Mouse (Mus musculus) hindbrain, embryonic 11.5 days (tissue): ENCODE results near the gene Amt. TPM values are rescaled to one million over a fixed set of nuclear protein-coding genes. Genes with fewer than 3 reads are reported as not detected.
"Not testable (repeated sequence)": the region's sequence is repeated elsewhere in the genome, so short reads cannot be mapped to it uniquely, and the experiment has no call there.

Experiments used
- ATAC-seq: fragments of 200-750 bp; cut with Nextera tagmentation; 2 replicates; pipeline ENCODE4 v1.8.0; 2017; ENCODE audit warnings: mild to moderate bottlenecking, moderate TSS enrichment, moderate library complexity; ENCODE audit not compliant: low FRiP score
- DNase-seq: peaks from one replicate; pipeline ENCODE4 v3.0.0-alpha.2; 2015; ENCODE audit warnings: low spot score
- H3K27ac ChIP-seq: fragments of 300-500 bp; sonication (generic); 2 replicates; pipeline ENCODE4 v1.5.1; 2014; ENCODE audit warnings: mild to moderate bottlenecking, low read depth, low read length
- H3K27me3 ChIP-seq: fragments of 300-500 bp; sonication (generic); 2 replicates; pipeline ENCODE4 v1.6.1; 2014; ENCODE audit warnings: mild to moderate bottlenecking, low read length, moderate library complexity, mixed read lengths; ENCODE audit not compliant: control insufficient read depth, insufficient read depth
- H3K36me3 ChIP-seq: fragments of 300-500 bp; sonication (generic); 2 replicates; pipeline ENCODE4 v1.6.1; 2014; ENCODE audit warnings: mild to moderate bottlenecking, low read length, moderate library complexity, mixed read lengths; ENCODE audit not compliant: control insufficient read depth, insufficient read depth
- H3K4me1 ChIP-seq: fragments of 300-500 bp; sonication (generic); replicated peaks from 2 replicates; pipeline ENCODE4 v1.6.1; 2014; ENCODE audit warnings: low read length, mixed read lengths; ENCODE audit not compliant: control insufficient read depth, insufficient read depth
- H3K4me2 ChIP-seq: fragments of 300-500 bp; sonication (generic); replicated peaks from 2 replicates; pipeline ENCODE4 v1.6.1; 2014; ENCODE audit warnings: mild to moderate bottlenecking, low read depth, low read length
- H3K4me3 ChIP-seq: fragments of 300-500 bp; sonication (generic); 2 replicates; pipeline ENCODE4 v1.5.1; 2014; ENCODE audit warnings: low read depth, low read length
- H3K9ac ChIP-seq: fragments of 300-500 bp; sonication (generic); 2 replicates; pipeline ENCODE4 v1.6.1; 2014; ENCODE audit warnings: low read depth, low read length
- H3K9me3 ChIP-seq: fragments of 300-500 bp; sonication (generic); 2 replicates; pipeline ENCODE4 v1.6.1; 2016; ENCODE audit warnings: low read length; ENCODE audit not compliant: control insufficient read depth
- WGBS: fragments of 180-500 bp; shearing (Covaris S2); extraction: QIAGEN DNeasy Blood & Tissue Kit; methylation state at CpG from one replicate; pipeline ENCODE4 v1.1.7; 2014; 5-methylcytosine and 5-hydroxymethylcytosine counted together
- polyA plus RNA-seq: library from polyadenylated mRNA; unstranded; fragments of >200 nt; fragmentation: Nextera tagmentation; extraction: Ambion mirVana; gene quantifications from 2 replicates; pipeline ENCODE4 v1.2.1, GENCODE M21; 2014

Gene Amt
- polyA plus RNA-seq, 1 experiment from 2014 or later: 23.8 TPM

- 0 out of 2 replicates have a peak overlapping the region, but pooled peaks have one; percentile 5 for H3K9ac ChIP-seq
- peak overlapping the region; percentile 88 for H3K4me3 ChIP-seq
- ATAC-seq (no peak), DNase-seq (no peak)
- no peak overlapping the region for H3K27ac ChIP-seq
- peaks cover 4% of the 10 kb centered on the region; the same call in 1 of the 2 replicates for H3K4me1 ChIP-seq
- no peaks in the 10 kb centered on the region for H3K36me3 ChIP-seq
- WGBS: 83% methylated on average over 2 of the region's 2 CpGs
- no peaks in the 10 kb centered on the region for H3K27me3 ChIP-seq
- peak overlapping the region; percentile 39 for H3K4me2 ChIP-seq
- H3K9me3 ChIP-seq: no peaks in the 10 kb centered on the region
Measured at GRCm38 (mm10) chr9:108308141-108308540, 11.5 kb downstream of the Amt start.

- DNase-seq (no peak), ATAC-seq (no peak)
- WGBS: 97% methylated on average over 3 of the region's 3 CpGs
- Histone ChIP-seq H3K36me3 (no peaks in the 10 kb centered on the region), H3K4me1 (no peaks in the 10 kb centered on the region), H3K4me3 (no peak overlapping the region), H3K27me3 (no peaks in the 10 kb centered on the region), H3K9ac (no peak overlapping the region), H3K9me3 (no peaks in the 10 kb centered on the region), H3K27ac (no peak overlapping the region), H3K4me2 (no peak overlapping the region)
Measured at GRCm38 (mm10) chr9:108317572-108317971, 20.9 kb downstream of the Amt start.

- Histone ChIP-seq H3K27ac (no peak overlapping the region), H3K9ac (no peak overlapping the region), H3K27me3 (no peaks in the 10 kb centered on the region), H3K36me3 (no peaks in the 10 kb centered on the region), H3K4me1 (no peaks in the 10 kb centered on the region), H3K4me3 (no peak overlapping the region), H3K4me2 (no peak overlapping the region), H3K9me3 (no peaks in the 10 kb centered on the region)
- DNase-seq: no peak
- WGBS: 85% methylated on average over 2 of the region's 2 CpGs
- ATAC-seq: no peak
Measured at GRCm38 (mm10) chr9:108318462-108318861, 21.8 kb downstream of the Amt start.

- not testable (repeated sequence) for ATAC-seq, H3K27me3 ChIP-seq, H3K36me3 ChIP-seq
Measured at GRCm38 (mm10) chr9:108322054-108322453, 25.4 kb downstream of the Amt start.

GRCm38 (mm10) chr9:108324784-108325183, 28.1 kb downstream of the Amt start:
- no peak overlapping the region for H3K9ac ChIP-seq
- no peaks in the 10 kb centered on the region for H3K9me3 ChIP-seq
- no peaks in the 10 kb centered on the region for H3K4me1 ChIP-seq
- WGBS: 100% methylated on average over 1 of the region's 1 CpGs
- no peaks in the 10 kb centered on the region for H3K36me3 ChIP-seq
- no peak overlapping the region for H3K4me2 ChIP-seq
- no peak overlapping the region for H3K4me3 ChIP-seq
- ATAC-seq (no peak), DNase-seq (no peak)
- no peaks in the 10 kb centered on the region for H3K27me3 ChIP-seq
- H3K27ac ChIP-seq: no peak overlapping the region

More at GRCm38 (mm10) chr9:108322054-108322453, 25.4 kb downstream of the Amt start:
- DNase-seq, H3K4me1 ChIP-seq, H3K9ac ChIP-seq, H3K4me2 ChIP-seq, H3K4me3 ChIP-seq, H3K27ac ChIP-seq, H3K9me3 ChIP-seq: not testable (repeated sequence)
- WGBS: 91% methylated on average over 7 of the region's 7 CpGs

GRCm38 (mm10) chr9:108325811-108326210, 29.2 kb downstream of the Amt start:
- H3K9me3 ChIP-seq: no peaks in the 10 kb centered on the region
- H3K4me2 ChIP-seq: no peak overlapping the region
- H3K27ac ChIP-seq: no peak overlapping the region
- H3K9ac ChIP-seq: no peak overlapping the region
- no peak for ATAC-seq
- no peaks in the 10 kb centered on the region for H3K4me1 ChIP-seq
- DNase-seq: no peak
- 95% methylated on average over 2 of the region's 2 CpGs for WGBS
- no peak overlapping the region for H3K4me3 ChIP-seq
- H3K36me3 ChIP-seq: 0 out of 2 replicates have a peak, but pooled peaks cover under 1% of the 10 kb centered on the region
- no peaks in the 10 kb centered on the region for H3K27me3 ChIP-seq

GRCm38 (mm10) chr9:108337848-108338550, 41.3 kb downstream of the Amt start:
- H3K27ac ChIP-seq: peak overlapping the region; percentile 85
- peaks cover 11% of the 10 kb centered on the region; the same call in 1 of the 2 replicates for H3K4me1 ChIP-seq
- peak overlapping the region; percentile 95; the same call in 1 of the 2 replicates for H3K9ac ChIP-seq
- H3K4me2 ChIP-seq: no peak overlapping the region; the same call in 1 of the 2 replicates
- H3K27me3 ChIP-seq: no peaks in the 10 kb centered on the region
- no peak overlapping the region for H3K4me3 ChIP-seq
- H3K36me3 ChIP-seq: peaks cover 2% of the 10 kb centered on the region; the same call in 1 of the 2 replicates
- DNase-seq: no peak
- no peak for ATAC-seq
- 70% methylated on average over 10 of the region's 10 CpGs for WGBS
- H3K9me3 ChIP-seq: no peaks in the 10 kb centered on the region

- WGBS: 38% methylated on average over 6 of the region's 6 CpGs
- peak; percentile 20; the same call in 1 of the 2 replicates for ATAC-seq
Measured at GRCm38 (mm10) chr9:108338551-108338885, 41.9 kb downstream of the Amt start.

More at GRCm38 (mm10) chr9:108338551-108338885, 41.9 kb downstream of the Amt start:
- Histone ChIP-seq H3K4me2 (peak overlapping the region; percentile 49), H3K27me3 (no peaks in the 10 kb centered on the region), H3K9ac (peak overlapping the region; percentile 95), H3K4me1 (peaks cover 11% of the 10 kb centered on the region; the same call in 1 of the 2 replicates), H3K4me3 (peak overlapping the region; percentile 81; the same call in 1 of the 2 replicates), H3K36me3 (no peaks in the 10 kb centered on the region), H3K27ac (peak overlapping the region; percentile 85), H3K9me3 (no peaks in the 10 kb centered on the region)
- peak; percentile 48 for DNase-seq
